Mouse (Mus musculus): ENCODE results near the gene Slc16a10. TPM values are rescaled to one million over a fixed set of nuclear protein-coding genes. Genes with fewer than 3 reads are reported as not detected.

Slc16a10 gene
- total RNA-seq, 2 experiments from 2014 or later: 4.8 to 4.9 TPM

- TF ChIP-seq CTCF (conservative IDR thresholded peaks at IDR 0.05): no peak
- H3K27ac ChIP-seq: no peak overlapping the region
- no peak for DNase-seq (ENCODE audit: low spot score in 2 of 2)
- H3K4me3 ChIP-seq: no peak overlapping the region
Observed at GRCm38 (mm10) chr10:40093526-40093925, 48.5 kb downstream of the Slc16a10 start.

- Histone ChIP-seq H3K27ac (no peak overlapping the region), H3K4me3 (no peak overlapping the region)
- TF ChIP-seq CTCF (conservative IDR thresholded peaks at IDR 0.05): no peak
- DNase-seq (ENCODE audit: low spot score in 2 of 2): no peak
Observed at GRCm38 (mm10) chr10:40091455-40091854, 50.6 kb downstream of the Slc16a10 start.

- DNase-seq (ENCODE audit: low spot score in 2 of 2): no peak
- TF ChIP-seq CTCF (conservative IDR thresholded peaks at IDR 0.05): no peak
- H3K4me3 ChIP-seq: no peak overlapping the region
- no peak overlapping the region for H3K27ac ChIP-seq
Observed at GRCm38 (mm10) chr10:40090504-40091428, 51.3 kb downstream of the Slc16a10 start.

GRCm38 (mm10) chr10:40084332-40085093, 57.5 kb downstream of the Slc16a10 start:
- Histone ChIP-seq H3K4me3 (no peak overlapping the region), H3K27ac (no peak overlapping the region; the same call in 1 of the 2 replicates)
- TF ChIP-seq CTCF (conservative IDR thresholded peaks at IDR 0.05): no peak
- no peak for DNase-seq (ENCODE audit: low spot score in 2 of 2)

DNA sequence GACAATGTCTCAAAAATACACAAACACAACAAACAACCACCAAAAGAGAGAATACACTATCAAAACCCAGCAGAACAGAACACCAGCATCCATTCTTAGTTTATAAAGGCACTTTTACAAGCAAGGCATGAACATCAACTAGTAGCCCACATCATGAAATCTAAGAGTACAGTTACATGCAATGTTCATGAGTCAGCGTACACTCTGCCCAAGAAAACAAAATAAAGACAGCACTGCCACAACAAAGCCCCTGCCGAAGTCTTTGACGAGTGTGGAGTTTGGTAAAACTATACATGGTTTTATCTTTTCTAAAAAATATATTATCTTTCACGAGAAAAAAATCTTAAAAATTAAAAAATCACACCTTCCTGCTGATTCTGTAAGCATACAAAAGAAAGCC, 58.5 kb downstream of the Slc16a10 start:
- Histone ChIP-seq H3K27ac (no peak overlapping the region), H3K4me3 (no peak overlapping the region)
- TF ChIP-seq CTCF (conservative IDR thresholded peaks at IDR 0.05): no peak
- no peak for DNase-seq (ENCODE audit: low spot score in 2 of 2)

DNA sequence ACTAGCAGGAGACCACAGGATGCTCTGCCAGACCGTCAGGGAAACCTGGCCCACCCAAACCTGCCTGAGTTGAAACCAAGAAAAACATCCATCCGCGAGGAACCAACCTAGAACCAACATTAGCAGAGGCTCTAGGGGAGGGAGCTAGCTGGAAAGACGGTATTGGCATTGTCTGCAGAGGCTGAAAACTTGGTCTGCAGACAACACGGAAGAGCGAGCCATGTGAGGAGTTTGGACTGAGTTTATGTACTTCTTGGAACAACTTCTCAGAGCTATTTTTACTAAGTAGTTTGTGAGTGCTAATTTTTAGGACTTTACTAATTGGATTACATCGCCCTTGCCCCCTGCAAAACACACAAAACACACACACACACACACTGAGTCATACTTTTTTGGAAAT, 59.4 kb downstream of the Slc16a10 start:
- DNase-seq (ENCODE audit: low spot score in 2 of 2): no peak
- Histone ChIP-seq H3K4me3 (no peak overlapping the region), H3K27ac (no peak overlapping the region)
- no peak for TF ChIP-seq CTCF (conservative IDR thresholded peaks at IDR 0.05)

DNA sequence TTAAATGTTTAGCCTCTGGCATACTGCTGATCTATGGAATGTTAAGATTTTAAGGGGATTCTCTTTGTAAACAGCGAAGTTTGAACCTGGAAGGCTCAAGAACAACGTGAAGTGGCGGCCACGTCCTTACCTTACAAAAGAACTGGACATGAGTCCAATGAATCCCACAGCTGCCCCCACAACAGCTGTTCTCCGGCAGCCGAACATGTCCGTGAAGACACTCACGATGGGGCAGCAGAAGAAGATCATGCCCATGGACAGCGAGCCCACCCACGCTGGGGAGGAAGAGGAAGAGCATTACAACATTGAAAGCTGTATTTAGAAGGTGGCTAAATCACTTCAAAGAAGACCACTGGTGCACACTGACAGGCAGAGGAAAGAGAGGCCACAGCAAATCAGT, 61.5 kb downstream of the Slc16a10 start:
- DNase-seq (ENCODE audit: low spot score in 2 of 2): no peak
- no peak overlapping the region for H3K27ac ChIP-seq
- no peak overlapping the region for H3K4me3 ChIP-seq
- TF ChIP-seq CTCF (conservative IDR thresholded peaks at IDR 0.05): no peak

DNA sequence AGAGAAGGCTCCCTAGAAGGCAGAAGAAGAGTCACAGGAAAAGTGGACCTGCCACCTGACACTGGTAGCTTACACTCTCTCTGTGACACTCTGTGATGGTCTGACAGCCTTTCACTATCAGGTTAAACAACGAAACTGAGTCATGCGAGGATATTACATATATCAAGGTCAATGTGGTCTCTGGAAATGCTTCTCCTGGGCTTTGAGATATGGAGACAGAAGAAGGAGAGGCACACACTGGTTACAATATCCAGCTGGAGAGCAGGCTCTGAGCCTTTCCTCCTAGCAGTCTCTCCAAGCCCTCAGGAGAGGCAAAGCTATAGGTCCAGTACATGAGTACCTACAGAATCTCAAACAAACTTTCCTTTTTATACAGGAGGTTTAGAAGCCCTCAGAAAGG, 62.8 kb downstream of the Slc16a10 start:
- Histone ChIP-seq H3K27ac (no peak overlapping the region), H3K4me3 (no peak overlapping the region)
- TF ChIP-seq CTCF (conservative IDR thresholded peaks at IDR 0.05): no peak
- DNase-seq (ENCODE audit: low spot score in 2 of 2): no peak

GRCm38 (mm10) chr10:40077960-40078353, 64.1 kb downstream of the Slc16a10 start:
- TF ChIP-seq CTCF (conservative IDR thresholded peaks at IDR 0.05): no peak
- no peak overlapping the region for H3K4me3 ChIP-seq
- DNase-seq (ENCODE audit: low spot score in 2 of 2): no peak
- H3K27ac ChIP-seq: no peak overlapping the region

- no peak for TF ChIP-seq CTCF (conservative IDR thresholded peaks at IDR 0.05)
- DNase-seq (ENCODE audit: low spot score in 2 of 2): no peak
- H3K27ac ChIP-seq: no peak overlapping the region
- no peak overlapping the region for H3K4me3 ChIP-seq
Observed at GRCm38 (mm10) chr10:40077346-40077959, 64.6 kb downstream of the Slc16a10 start.

DNA sequence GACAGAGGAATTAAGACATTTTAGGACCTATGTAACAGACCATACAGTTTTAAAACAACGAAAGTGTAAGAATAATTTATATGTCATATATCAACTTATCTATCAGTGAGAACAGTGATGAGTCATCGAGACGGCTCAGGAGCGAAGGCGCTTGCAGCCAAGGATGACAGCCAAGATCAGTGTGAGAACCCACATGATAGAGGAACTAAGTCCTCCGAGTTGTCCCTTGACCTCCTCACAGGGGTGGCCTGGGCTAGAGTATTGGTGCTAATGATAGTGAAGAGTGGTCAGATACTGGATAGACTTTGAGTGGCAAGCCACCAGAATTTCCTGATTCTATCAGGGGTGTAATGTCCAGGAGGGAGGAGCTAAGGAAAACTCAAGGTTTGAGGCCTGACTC, 68.5 kb downstream of the Slc16a10 start:
- TF ChIP-seq CTCF (conservative IDR thresholded peaks at IDR 0.05): no peak
- no peak for DNase-seq (ENCODE audit: low spot score in 2 of 2)
- H3K27ac ChIP-seq: no peak overlapping the region

DNA sequence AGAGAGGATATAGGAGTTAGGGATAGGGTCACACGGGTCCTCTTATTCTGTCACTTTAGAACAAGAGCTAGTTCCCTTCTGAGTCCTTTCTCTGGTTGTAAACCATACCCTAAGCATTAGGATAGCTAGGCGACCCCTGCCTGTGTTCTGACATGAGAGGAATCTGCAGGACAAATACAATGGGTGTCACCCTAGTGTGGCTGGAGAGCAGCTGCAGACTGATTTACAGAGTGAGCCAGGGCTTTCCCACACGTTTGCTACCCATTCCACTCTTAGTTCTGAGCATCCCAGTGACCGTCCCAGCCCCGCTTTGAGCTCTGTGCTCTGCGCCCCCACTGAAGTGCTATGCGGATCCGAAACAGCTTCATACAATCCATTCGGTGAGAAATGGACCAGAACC, 71.4 kb downstream of the Slc16a10 start:
- no peak for DNase-seq (ENCODE audit: low spot score in 2 of 2)
- no peak for TF ChIP-seq CTCF (conservative IDR thresholded peaks at IDR 0.05)
- H3K4me3 ChIP-seq: no peak overlapping the region
- H3K27ac ChIP-seq: peak overlapping the region; percentile 32; the same call in 1 of the 2 replicates

More for the DNA sequence above, 68.5 kb downstream of the Slc16a10 start:
- no peak overlapping the region for H3K4me3 ChIP-seq

- Histone ChIP-seq H3K27ac (peak overlapping the region; percentile 77), H3K4me3 (no peak overlapping the region)
- DNase-seq (ENCODE audit: low spot score in 2 of 2): peak; percentile 54 to 61
- no peak for TF ChIP-seq CTCF (conservative IDR thresholded peaks at IDR 0.05)
Observed at GRCm38 (mm10) chr10:40069270-40069669, 72.8 kb downstream of the Slc16a10 start.
